Mouse (Mus musculus) CD8-positive naive resting alpha-beta T cell, adult 57 days (primary cell): ENCODE data around the gene Vmn1r112. TPM values are rescaled to one million over a fixed set of nuclear protein-coding genes. Genes with fewer than 3 reads are reported as not detected.

ENCODE experiments used
- total RNA-seq: library from RNA; stranded (reverse); gene quantifications from one replicate; pipeline ENCODE4 v1.2.4, GENCODE M21; 2023

Gene Vmn1r112
- total RNA-seq = not detected

DNA sequence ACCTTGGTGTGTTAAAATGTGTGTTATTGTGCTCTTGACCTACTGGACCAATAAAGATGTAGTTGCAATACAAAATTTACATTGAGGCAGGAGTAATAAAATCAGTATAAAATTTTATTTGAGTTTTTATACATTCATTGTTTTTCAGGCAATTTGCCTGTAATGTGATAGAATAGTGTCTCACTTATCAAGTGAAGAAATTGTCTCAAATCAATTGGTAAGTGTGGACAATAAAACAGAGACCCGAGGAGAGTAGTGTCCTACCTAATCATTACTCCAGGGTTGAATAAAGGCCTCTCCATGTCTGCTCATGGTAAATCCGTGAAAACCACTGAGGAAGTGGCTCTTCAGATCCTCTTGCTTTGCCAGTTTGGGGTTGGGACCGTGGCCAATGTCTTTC, at the start of gene Vmn1r112:
TSS of gene Vmn1r112 (plus strand) at position 301 of the 400 bp plus-strand sequence.

DNA sequence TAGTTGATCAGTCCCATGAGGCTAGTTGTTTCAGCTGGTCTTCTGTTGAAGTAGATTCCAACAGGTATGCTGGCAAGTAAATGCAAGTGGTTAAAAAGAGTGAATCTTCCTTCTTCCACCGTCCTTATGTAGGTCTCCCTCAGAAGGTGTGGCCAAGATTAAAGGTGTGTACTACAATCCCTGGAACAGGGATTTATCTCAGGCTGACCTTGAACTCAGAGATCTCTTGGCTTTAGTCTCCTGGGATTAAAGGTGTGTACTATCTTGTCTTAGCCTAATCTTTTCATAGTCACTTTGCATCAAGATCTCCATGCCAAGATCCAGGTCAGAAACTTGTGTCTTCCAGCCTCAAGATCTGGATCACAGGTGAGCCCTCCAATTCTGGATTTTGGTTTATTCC, 40.5 kb upstream of the Vmn1r112 start, which contains the start of gene Gm10668:
TSS of gene Gm10668 (minus strand) at position 101 of the 400 bp plus-strand sequence.

DNA sequence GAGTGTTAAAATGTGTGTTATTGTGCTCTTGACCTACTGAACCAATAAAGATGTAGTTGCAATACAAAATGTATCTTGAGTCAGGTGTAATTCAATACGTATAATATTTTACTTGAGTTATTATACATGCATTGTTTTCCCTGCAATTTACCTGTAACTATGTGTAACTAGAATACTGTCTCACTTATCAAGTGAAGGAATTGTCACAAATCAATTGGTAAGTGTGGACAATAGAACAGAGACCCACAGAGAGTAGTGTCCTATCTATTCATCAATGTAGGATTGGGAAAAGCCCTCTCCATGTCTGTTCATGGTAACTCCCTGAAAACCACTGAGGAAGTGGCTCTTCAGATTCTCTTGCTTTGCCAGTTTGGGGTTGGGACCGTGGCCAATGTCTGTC, 16.0 kb downstream of the Vmn1r112 start, which contains the start of gene Vmn1r113:
TSS of gene Vmn1r113 (plus strand) at position 301 of the 400 bp plus-strand sequence.

DNA sequence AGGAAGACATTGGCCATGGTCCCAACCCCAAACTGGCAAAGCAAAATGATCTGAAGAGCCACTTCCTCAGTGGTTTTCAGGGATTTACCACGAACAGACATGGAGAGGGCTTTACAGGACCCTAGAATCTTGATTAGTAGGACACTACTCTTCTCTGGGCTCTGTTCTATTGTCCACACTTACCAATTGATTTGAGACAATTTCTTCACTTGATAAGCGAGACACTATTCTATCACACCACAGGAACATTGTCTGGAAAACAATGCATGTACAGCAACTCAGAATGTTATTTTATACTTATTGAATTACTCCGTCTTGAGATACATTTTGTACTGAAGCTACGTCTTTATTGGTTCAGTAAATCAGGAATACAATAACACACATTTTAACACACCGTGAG, 41.1 kb downstream of the Vmn1r112 start, which contains the start of gene Vmn1r114:
TSS of gene Vmn1r114 (minus strand) at position 101 of the 400 bp plus-strand sequence.

Other genes with a start within 250 kb of the Vmn1r112 start
- not detected for gene Vmn1r104, start 237.3 kb upstream of the Vmn1r112 start, total RNA-seq
- not detected for gene Gm5726, start 225.4 kb upstream of the Vmn1r112 start, total RNA-seq
- not detected for gene Gm4141, start 194.9 kb upstream of the Vmn1r112 start, total RNA-seq
- gene Gm4513, start 172.2 kb upstream of the Vmn1r112 start, total RNA-seq = not detected
- gene Vmn1r107, start 102.3 kb upstream of the Vmn1r112 start, total RNA-seq = not detected
- not detected for gene Vmn1r111, start 68.0 kb upstream of the Vmn1r112 start, total RNA-seq
- not detected for gene Gm10668, start 40.6 kb upstream of the Vmn1r112 start, total RNA-seq
- not detected for gene Vmn1r113, start 16.1 kb downstream of the Vmn1r112 start, total RNA-seq
- gene Vmn1r114, start 41.0 kb downstream of the Vmn1r112 start, total RNA-seq = not detected
- not detected for gene Vmn1r115, start 73.8 kb downstream of the Vmn1r112 start, total RNA-seq
- not detected for gene Vmn1r116, start 101.1 kb downstream of the Vmn1r112 start, total RNA-seq
- not detected for gene Vmn1r117, start 112.9 kb downstream of the Vmn1r112 start, total RNA-seq
- gene Vmn1r118, start 141.2 kb downstream of the Vmn1r112 start, total RNA-seq = not detected
- gene Vmn1r119, start 241.3 kb downstream of the Vmn1r112 start, total RNA-seq = not detected